Mouse (Mus musculus) cerebellum, adult 9-10 months (tissue): Measurements from ENCODE around the gene Ankrd2.

Experiments used
- DNase-seq: peaks from one replicate; pipeline ENCODE4 v3.0.0; 2022

Ankrd2 gene

GRCm38 (mm10) chr19:42035456-42036248, at the start of gene Ankrd2:
Gene Ankrd2 (plus strand): TSS chr19:42036000.
- peak; percentile 94 for DNase-seq

- DNase-seq, result no peak
Observed at GRCm38 (mm10) chr19:41987206-41987605, 48.6 kb upstream of the Ankrd2 start.

- no peak for DNase-seq
Observed at GRCm38 (mm10) chr19:41989810-41990209, 46.0 kb upstream of the Ankrd2 start.

- DNase-seq, result no peak
Observed at GRCm38 (mm10) chr19:41991926-41992477, 43.8 kb upstream of the Ankrd2 start.

GRCm38 (mm10) chr19:41992971-41993370, 42.8 kb upstream of the Ankrd2 start:
- no peak for DNase-seq

GRCm38 (mm10) chr19:41993484-41993883, 42.3 kb upstream of the Ankrd2 start:
- DNase-seq, result no peak

- no peak for DNase-seq
Observed at GRCm38 (mm10) chr19:41994023-41994422, 41.8 kb upstream of the Ankrd2 start.

- DNase-seq, result no peak
Observed at GRCm38 (mm10) chr19:41995483-41995882, 40.3 kb upstream of the Ankrd2 start.

- DNase-seq, result no peak
Observed at GRCm38 (mm10) chr19:41997090-41997489, 38.7 kb upstream of the Ankrd2 start.

- DNase-seq, result no peak
Observed at GRCm38 (mm10) chr19:41998770-41999548, 36.8 kb upstream of the Ankrd2 start.

GRCm38 (mm10) chr19:41999688-42000283, 36.0 kb upstream of the Ankrd2 start:
- DNase-seq, result no peak

- no peak for DNase-seq
Observed at GRCm38 (mm10) chr19:42000446-42000958, 35.3 kb upstream of the Ankrd2 start.

GRCm38 (mm10) chr19:42001253-42001980, 34.4 kb upstream of the Ankrd2 start:
- DNase-seq, result no peak

GRCm38 (mm10) chr19:42004258-42004657, 31.5 kb upstream of the Ankrd2 start:
- DNase-seq, result no peak

- no peak for DNase-seq
Observed at GRCm38 (mm10) chr19:42005616-42006015, 30.2 kb upstream of the Ankrd2 start.

- no peak for DNase-seq
Observed at GRCm38 (mm10) chr19:42006568-42006967, 29.2 kb upstream of the Ankrd2 start.

GRCm38 (mm10) chr19:42008586-42008985, 27.2 kb upstream of the Ankrd2 start:
- no peak for DNase-seq

GRCm38 (mm10) chr19:42009067-42009466, 26.7 kb upstream of the Ankrd2 start:
- no peak for DNase-seq

- no peak for DNase-seq
Observed at GRCm38 (mm10) chr19:42010436-42010835, 25.4 kb upstream of the Ankrd2 start.

GRCm38 (mm10) chr19:42011123-42011522, 24.7 kb upstream of the Ankrd2 start:
- DNase-seq, result no peak

GRCm38 (mm10) chr19:42014231-42014825, 21.5 kb upstream of the Ankrd2 start:
- DNase-seq, result no peak

GRCm38 (mm10) chr19:42015001-42015400, 20.8 kb upstream of the Ankrd2 start:
- no peak for DNase-seq
